Mouse (Mus musculus): ENCODE results near the gene Tmed11. TPM values are rescaled to one million over a fixed set of nuclear protein-coding genes. Genes with fewer than 3 reads are reported as not detected.
"Not testable (repeated sequence)": the region's sequence is repeated elsewhere in the genome, so short reads cannot be mapped to it uniquely, and the experiment has no call there.

The Tmed11 gene
- polyA plus RNA-seq (2015; fragmentation: Nextera tagmentation; extraction: Ambion mirVana) = not detected in 2 replicates

DNA sequence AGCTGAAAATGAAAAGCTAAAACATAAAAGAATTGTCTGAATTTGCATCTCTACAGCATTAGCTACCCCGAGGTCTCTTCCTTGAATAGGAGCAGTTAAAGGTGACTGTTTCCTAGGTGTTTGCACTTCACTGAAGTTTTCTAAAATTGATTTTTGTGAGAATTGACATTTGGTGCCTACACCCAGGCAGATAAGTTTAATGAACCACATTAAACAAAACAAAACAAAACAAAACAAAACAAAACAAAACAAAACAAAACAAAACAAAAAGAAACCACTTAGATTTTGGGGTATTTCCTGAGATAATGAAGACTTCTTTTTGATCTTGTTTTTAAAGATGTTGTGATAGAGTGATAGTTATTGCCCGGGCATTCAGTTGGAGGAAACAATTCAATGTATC is at the start of gene Tmed11:
Tmed11 (minus strand) TSS at position 101 of the 400 bp plus-strand sequence.
- not testable (repeated sequence) for H3K9me3 ChIP-seq (replicated peaks; ENCODE audit: control insufficient read depth, low read length, poor library complexity, severe bottlenecking); H3K4me3 ChIP-seq (ENCODE audit: low read depth, low read length); H3K27ac ChIP-seq (ENCODE audit: low read length)

DNA sequence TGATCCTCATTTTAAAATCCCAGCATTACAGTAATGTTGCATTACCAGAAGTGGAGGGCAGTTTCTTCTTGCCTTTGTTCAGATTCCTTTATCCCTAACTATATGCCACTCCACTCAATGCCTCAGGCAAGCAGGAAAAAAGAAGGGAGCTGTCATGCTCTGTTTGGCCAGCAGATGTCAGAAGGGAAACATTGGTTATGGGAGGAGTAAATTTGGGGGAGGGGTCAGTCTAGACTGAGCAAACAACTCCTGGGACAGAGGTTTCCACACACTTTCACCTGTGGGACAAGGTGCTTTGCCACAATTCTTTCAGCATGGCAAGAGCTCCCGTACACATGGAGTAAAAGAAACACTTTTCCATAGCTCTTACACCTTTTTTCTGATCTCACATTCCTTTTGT is 41.0 kb upstream of the Tmed11 start:
- H3K4me1 ChIP-seq (ENCODE audit: control insufficient read depth, insufficient read depth, low read length) = no peaks in the 10 kb centered on the region
- no peak overlapping the region for H3K4me2 ChIP-seq (ENCODE audit: low read length)
- no peak overlapping the region for H3K27ac ChIP-seq (ENCODE audit: low read length)
- 80% methylated on average over 1 of the region's 1 CpGs for WGBS
- no peak overlapping the region for H3K9ac ChIP-seq (ENCODE audit: low read depth, low read length)
- H3K4me3 ChIP-seq (ENCODE audit: low read depth, low read length) = no peak overlapping the region
- no peaks in the 10 kb centered on the region for H3K36me3 ChIP-seq (ENCODE audit: control insufficient read depth, insufficient read depth, low read length)
- no peak for ATAC-seq
- H3K27me3 ChIP-seq (ENCODE audit: control insufficient read depth, insufficient read depth, low read depth, low read length) = no peaks in the 10 kb centered on the region
- no peaks in the 10 kb centered on the region for H3K9me3 ChIP-seq (replicated peaks; ENCODE audit: control insufficient read depth, low read length, poor library complexity, severe bottlenecking)

More for the DNA sequence above, at the start of gene Tmed11:
- not testable (repeated sequence) for H3K36me3 ChIP-seq (ENCODE audit: control insufficient read depth, insufficient read depth, low read length); H3K9ac ChIP-seq (ENCODE audit: low read depth, low read length); H3K4me2 ChIP-seq (ENCODE audit: low read length); H3K27me3 ChIP-seq (ENCODE audit: control insufficient read depth, insufficient read depth, low read depth, low read length); H3K4me1 ChIP-seq (ENCODE audit: control insufficient read depth, insufficient read depth, low read length); ATAC-seq
- WGBS = 58% methylated on average over 2 of the region's 2 CpGs

DNA sequence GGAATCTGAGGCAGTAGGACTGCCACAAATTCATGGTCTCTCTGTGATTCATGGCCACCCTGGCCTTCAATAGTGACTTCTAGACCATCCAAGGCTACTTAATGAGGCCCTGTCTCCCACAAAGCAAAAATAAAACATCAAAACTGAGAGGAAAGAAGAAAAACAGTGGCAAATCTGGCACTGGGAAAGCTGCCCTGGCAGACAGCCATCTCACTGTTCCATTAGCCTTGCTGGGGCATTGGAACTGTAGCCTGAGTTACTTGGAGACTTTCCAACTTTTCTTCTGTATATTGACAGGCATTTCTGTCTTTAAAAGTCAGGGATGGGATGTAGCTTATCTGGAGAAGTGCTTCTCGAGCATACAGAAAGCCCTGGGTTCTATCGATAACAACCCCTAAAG is 28.1 kb upstream of the Tmed11 start:
- H3K4me2 ChIP-seq (ENCODE audit: low read length) = no peak overlapping the region
- ATAC-seq = no peak
- no peaks in the 10 kb centered on the region for H3K36me3 ChIP-seq (ENCODE audit: control insufficient read depth, insufficient read depth, low read length)
- H3K27me3 ChIP-seq (ENCODE audit: control insufficient read depth, insufficient read depth, low read depth, low read length) = no peaks in the 10 kb centered on the region
- H3K27ac ChIP-seq (ENCODE audit: low read length) = no peak overlapping the region
- 73% methylated on average over 2 of the region's 2 CpGs for whole genome bisulfite sequencing
- H3K9ac ChIP-seq (ENCODE audit: low read depth, low read length) = no peak overlapping the region
- no peaks in the 10 kb centered on the region for H3K4me1 ChIP-seq (ENCODE audit: control insufficient read depth, insufficient read depth, low read length)
- no peak overlapping the region for H3K4me3 ChIP-seq (ENCODE audit: low read depth, low read length)
- H3K9me3 ChIP-seq (replicated peaks; ENCODE audit: control insufficient read depth, low read length, poor library complexity, severe bottlenecking) = no peaks in the 10 kb centered on the region

DNA sequence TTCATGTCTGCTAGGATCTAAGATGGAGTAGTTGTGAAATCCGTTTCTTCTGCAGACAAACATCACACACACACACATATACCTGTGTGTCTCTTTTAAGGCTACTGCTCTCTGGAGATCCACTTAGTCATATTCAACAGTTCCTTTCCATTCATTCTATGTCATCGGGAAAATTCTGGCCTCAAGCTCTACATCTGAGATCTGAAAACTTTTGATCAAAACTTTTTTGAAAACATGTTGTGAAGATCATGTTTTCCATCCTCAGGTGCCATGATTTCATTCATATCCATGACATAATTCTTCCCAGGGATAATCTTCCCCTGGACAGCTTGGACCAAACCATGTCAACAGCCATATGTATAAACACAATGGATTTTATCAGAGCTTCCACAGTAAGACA is 13.6 kb upstream of the Tmed11 start, which contains the start of gene Vmn2r8:
Vmn2r8 (minus strand) TSS at position 101 of the 400 bp plus-strand sequence.
- not testable (repeated sequence) for H3K9me3 ChIP-seq (replicated peaks; ENCODE audit: control insufficient read depth, low read length, poor library complexity, severe bottlenecking); H3K27ac ChIP-seq (ENCODE audit: low read length); H3K4me3 ChIP-seq (ENCODE audit: low read depth, low read length); ATAC-seq; H3K4me1 ChIP-seq (ENCODE audit: control insufficient read depth, insufficient read depth, low read length); H3K36me3 ChIP-seq (ENCODE audit: control insufficient read depth, insufficient read depth, low read length); H3K27me3 ChIP-seq (ENCODE audit: control insufficient read depth, insufficient read depth, low read depth, low read length); H3K9ac ChIP-seq (ENCODE audit: low read depth, low read length); H3K4me2 ChIP-seq (ENCODE audit: low read length)
- WGBS = 73% methylated on average over 2 of the region's 2 CpGs

DNA sequence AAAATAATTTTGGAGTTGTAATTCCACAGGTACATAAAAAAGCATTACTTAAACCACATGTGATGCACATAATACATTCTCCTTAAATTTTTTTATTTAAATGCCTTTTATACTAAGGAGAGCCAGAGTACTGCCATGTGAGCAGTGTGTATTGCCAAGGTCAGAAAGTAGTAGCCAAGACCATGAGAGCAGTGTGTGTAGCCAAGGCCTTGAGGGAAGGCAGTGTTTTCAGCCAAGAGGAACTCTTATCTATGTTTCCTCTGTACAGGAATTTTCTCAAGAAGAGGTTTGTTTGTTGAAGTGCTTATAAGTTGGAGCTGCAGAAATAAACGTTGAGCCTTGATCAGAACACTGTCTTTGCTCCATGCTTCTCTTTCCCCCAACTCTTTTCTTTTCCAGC is 8.5 kb upstream of the Tmed11 start:
- Histone ChIP-seq H3K27ac (ENCODE audit: low read length) (no peak overlapping the region), H3K4me2 (ENCODE audit: low read length) (no peak overlapping the region), H3K4me1 (ENCODE audit: control insufficient read depth, insufficient read depth, low read length) (no peaks in the 10 kb centered on the region), H3K4me3 (ENCODE audit: low read depth, low read length) (no peak overlapping the region), H3K9ac (ENCODE audit: low read depth, low read length) (no peak overlapping the region), H3K36me3 (ENCODE audit: control insufficient read depth, insufficient read depth, low read length) (no peaks in the 10 kb centered on the region), H3K9me3 (replicated peaks; ENCODE audit: control insufficient read depth, low read length, poor library complexity, severe bottlenecking) (no peaks in the 10 kb centered on the region), H3K27me3 (ENCODE audit: control insufficient read depth, insufficient read depth, low read depth, low read length) (no peaks in the 10 kb centered on the region)
- ATAC-seq = no peak
- 44% methylated on average over 1 of the region's 1 CpGs for WGBS

DNA sequence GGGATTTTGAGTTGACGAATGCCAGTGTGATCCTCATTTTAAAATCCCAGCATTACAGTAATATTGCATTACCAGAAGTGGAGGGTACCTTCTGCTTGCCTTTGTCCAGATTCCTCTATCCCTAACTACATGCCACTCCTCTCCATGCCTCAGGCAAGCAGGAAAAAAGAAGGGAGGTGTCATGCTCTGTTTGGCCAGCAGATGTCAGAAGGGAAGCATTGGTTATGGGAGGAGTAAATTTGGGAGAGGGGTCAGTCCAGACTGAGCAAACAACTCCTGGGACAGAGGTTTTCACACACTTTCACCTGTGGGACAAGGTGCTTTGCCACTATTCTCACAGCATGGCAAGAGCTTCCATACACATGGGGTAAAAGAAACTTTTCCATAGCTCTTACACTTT is 4.8 kb downstream of the Tmed11 start:
- not testable (repeated sequence) for H3K9me3 ChIP-seq (replicated peaks; ENCODE audit: control insufficient read depth, low read length, poor library complexity, severe bottlenecking); H3K27me3 ChIP-seq (ENCODE audit: control insufficient read depth, insufficient read depth, low read depth, low read length); H3K4me2 ChIP-seq (ENCODE audit: low read length); H3K4me1 ChIP-seq (ENCODE audit: control insufficient read depth, insufficient read depth, low read length); H3K27ac ChIP-seq (ENCODE audit: low read length); H3K4me3 ChIP-seq (ENCODE audit: low read depth, low read length); H3K36me3 ChIP-seq (ENCODE audit: control insufficient read depth, insufficient read depth, low read length); H3K9ac ChIP-seq (ENCODE audit: low read depth, low read length); ATAC-seq
- WGBS = 40% methylated on average over 1 of the region's 1 CpGs

DNA sequence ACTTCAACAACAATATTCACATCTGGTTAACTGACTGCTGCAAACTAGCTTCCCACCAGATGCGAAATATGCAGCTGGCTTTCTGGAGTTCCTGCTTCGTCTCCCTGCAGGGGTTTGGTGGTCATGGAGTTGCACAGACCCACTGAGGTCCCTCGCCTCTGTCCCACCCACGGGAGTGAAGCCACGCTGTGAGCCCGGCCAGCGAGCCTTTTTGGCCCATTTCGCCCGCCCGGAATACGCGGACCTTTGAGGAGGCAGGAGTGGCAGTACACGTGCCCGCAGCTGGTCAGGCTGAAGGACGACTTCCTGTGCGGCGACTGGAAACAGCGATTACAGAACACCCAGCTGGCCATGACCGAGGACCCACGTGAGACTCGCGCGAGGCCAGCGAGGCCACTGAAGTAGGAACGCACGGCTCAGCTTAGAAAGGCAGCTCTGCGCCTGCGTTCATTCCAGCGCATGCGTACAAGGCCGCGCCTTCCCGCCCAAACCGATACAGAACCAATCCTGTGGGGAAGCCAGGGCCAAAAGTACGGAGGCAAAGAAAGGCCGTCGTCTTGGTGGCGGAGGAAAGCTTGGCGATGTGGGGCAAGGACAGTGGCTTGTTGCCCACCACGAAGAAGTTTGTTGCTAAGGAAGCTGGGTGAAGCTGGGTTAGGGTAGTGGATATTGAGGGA is 20.4 kb downstream of the Tmed11 start, which contains the start of gene Rnf212:
Rnf212 (minus strand) TSS at position 353 of the 677 bp plus-strand sequence.
- 85% methylated on average over 40 of the region's 40 CpGs for WGBS
- H3K27me3 ChIP-seq (ENCODE audit: control insufficient read depth, insufficient read depth, low read depth, low read length) = no peaks in the 10 kb centered on the region
- no peak for ATAC-seq
- no peaks in the 10 kb centered on the region for H3K4me1 ChIP-seq (ENCODE audit: control insufficient read depth, insufficient read depth, low read length)
- H3K4me2 ChIP-seq (ENCODE audit: low read length) = no peak within 1 kb of the TSS
- no peaks in the 10 kb centered on the region for H3K36me3 ChIP-seq (ENCODE audit: control insufficient read depth, insufficient read depth, low read length)
- H3K9me3 ChIP-seq (replicated peaks; ENCODE audit: control insufficient read depth, low read length, poor library complexity, severe bottlenecking) = no peaks in the 10 kb centered on the region
- H3K27ac ChIP-seq (ENCODE audit: low read length) = no peak within 1 kb of the TSS
- no peak within 1 kb of the TSS for H3K9ac ChIP-seq (ENCODE audit: low read depth, low read length)
- H3K4me3 ChIP-seq (ENCODE audit: low read depth, low read length) = no peak within 1 kb of the TSS

DNA sequence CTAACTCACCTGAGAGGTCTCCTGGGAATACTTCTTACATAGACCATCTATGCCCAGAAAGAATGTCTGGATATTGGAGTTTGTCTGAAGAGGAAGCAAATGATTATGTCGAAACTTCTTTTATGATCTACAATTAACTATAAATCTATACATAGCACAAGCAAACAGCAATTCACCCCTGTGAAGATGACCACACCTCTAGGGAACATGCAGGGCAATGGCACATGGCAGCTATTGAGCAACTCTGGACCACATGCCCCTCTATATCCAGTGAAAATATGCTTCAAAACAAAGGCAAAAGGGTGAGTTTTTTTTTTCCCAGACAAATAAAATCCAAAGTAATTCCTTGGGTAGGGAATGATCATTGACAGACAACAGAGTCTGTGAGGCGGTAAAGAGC is 35.2 kb downstream of the Tmed11 start:
- H3K27ac ChIP-seq (ENCODE audit: low read length) = no peak overlapping the region
- ATAC-seq = no peak

DNA sequence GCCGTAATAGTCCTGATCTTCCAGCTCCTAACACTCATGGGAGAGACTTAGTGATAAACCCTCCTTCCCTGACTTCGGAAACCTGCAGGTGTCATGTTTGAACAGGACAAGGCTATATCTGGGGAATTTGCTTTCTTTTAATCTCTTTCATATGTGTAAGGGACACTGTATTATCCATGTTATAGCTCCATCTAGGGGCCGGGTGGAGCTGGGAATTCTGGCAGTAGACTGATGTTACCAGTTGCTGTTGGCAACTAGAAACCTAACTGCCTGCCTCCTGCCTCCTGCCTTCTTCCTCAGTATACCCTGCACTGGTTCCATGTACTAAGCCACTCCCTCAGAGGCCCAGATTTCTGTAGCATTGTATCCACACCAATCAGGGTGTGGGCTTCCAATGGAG is 36.8 kb downstream of the Tmed11 start:
- ATAC-seq = no peak
- Histone ChIP-seq H3K4me1 (ENCODE audit: control insufficient read depth, insufficient read depth, low read length) (no peaks in the 10 kb centered on the region), H3K9me3 (replicated peaks; ENCODE audit: control insufficient read depth, low read length, poor library complexity, severe bottlenecking) (no peaks in the 10 kb centered on the region), H3K36me3 (ENCODE audit: control insufficient read depth, insufficient read depth, low read length) (no peaks in the 10 kb centered on the region), H3K27ac (ENCODE audit: low read length) (no peak overlapping the region), H3K27me3 (ENCODE audit: control insufficient read depth, insufficient read depth, low read depth, low read length) (no peaks in the 10 kb centered on the region), H3K4me3 (ENCODE audit: low read depth, low read length) (no peak overlapping the region), H3K9ac (ENCODE audit: low read depth, low read length) (no peak overlapping the region), H3K4me2 (ENCODE audit: low read length) (no peak overlapping the region)
- 61% methylated on average over 3 of the region's 3 CpGs for WGBS

More for the DNA sequence above, 35.2 kb downstream of the Tmed11 start:
- whole genome bisulfite sequencing = 83% methylated on average over 2 of the region's 2 CpGs
- H3K27me3 ChIP-seq (ENCODE audit: control insufficient read depth, insufficient read depth, low read depth, low read length) = no peaks in the 10 kb centered on the region
- H3K4me3 ChIP-seq (ENCODE audit: low read depth, low read length) = no peak overlapping the region
- H3K4me1 ChIP-seq (ENCODE audit: control insufficient read depth, insufficient read depth, low read length) = no peaks in the 10 kb centered on the region
- no peaks in the 10 kb centered on the region for H3K9me3 ChIP-seq (replicated peaks; ENCODE audit: control insufficient read depth, low read length, poor library complexity, severe bottlenecking)
- no peaks in the 10 kb centered on the region for H3K36me3 ChIP-seq (ENCODE audit: control insufficient read depth, insufficient read depth, low read length)
- no peak overlapping the region for H3K4me2 ChIP-seq (ENCODE audit: low read length)
- no peak overlapping the region for H3K9ac ChIP-seq (ENCODE audit: low read depth, low read length)

Measured in midbrain, embryonic 16.5 days (tissue).